Mouse (Mus musculus) left cerebral cortex, adult 2 months (tissue): ENCODE measurements around the gene Lfng. TPM values are rescaled to one million over a fixed set of nuclear protein-coding genes. Genes with fewer than 3 reads are reported as not detected.

Experiments used
- DNase-seq, 2 experiments: peaks; one replicate each; pipeline ENCODE4 v3.0.0; 2021 to 2022; ENCODE audit warnings: low spot score in 2 of 2, mixed read lengths in 1 of 2; ENCODE audit errors: extremely low spot score in 1 of 2
- H3K27ac ChIP-seq: fragments of 200-600 bp; 2 replicates; pipeline ENCODE4 v1.8.1; 2022
- H3K4me3 ChIP-seq: fragments of 200-600 bp; 2 replicates; pipeline ENCODE4 v1.8.1; 2022
- CTCF ChIP-seq: fragments of 200-600 bp; IDR thresholded peaks from 2 replicates; pipeline ENCODE4 v1.8.1; 2022; ENCODE audit warnings: antibody characterized with exemption, mild to moderate bottlenecking, moderate library complexity
- intact Hi-C: fragments of 180-260 bp; cut with DNase I; formaldehyde crosslinking; loops from one replicate; pipeline ENCODE4 v1.15.1; 2025
- total RNA-seq, 2 experiments: library from RNA; stranded (reverse); gene quantifications; 2 replicates each; pipeline ENCODE4 v1.2.3; 2021

The Lfng gene
- total RNA-seq, 2 experiments from 2014 or later: 25.9 to 26.2 TPM

- Histone ChIP-seq H3K4me3 (no peak overlapping the region), H3K27ac (no peak overlapping the region)
- no peak for TF ChIP-seq CTCF
- intact Hi-C loops: no loop called here
- no peak for DNase-seq
Observed at GRCm38 (mm10) chr5:140571201-140571600, 35.9 kb upstream of the Lfng start.

GRCm38 (mm10) chr5:140571673-140572072, 35.4 kb upstream of the Lfng start:
- H3K4me3 ChIP-seq: no peak overlapping the region
- intact Hi-C loops: no loop called here
- no peak for DNase-seq
- no peak overlapping the region for H3K27ac ChIP-seq
- no peak for TF ChIP-seq CTCF

DNA sequence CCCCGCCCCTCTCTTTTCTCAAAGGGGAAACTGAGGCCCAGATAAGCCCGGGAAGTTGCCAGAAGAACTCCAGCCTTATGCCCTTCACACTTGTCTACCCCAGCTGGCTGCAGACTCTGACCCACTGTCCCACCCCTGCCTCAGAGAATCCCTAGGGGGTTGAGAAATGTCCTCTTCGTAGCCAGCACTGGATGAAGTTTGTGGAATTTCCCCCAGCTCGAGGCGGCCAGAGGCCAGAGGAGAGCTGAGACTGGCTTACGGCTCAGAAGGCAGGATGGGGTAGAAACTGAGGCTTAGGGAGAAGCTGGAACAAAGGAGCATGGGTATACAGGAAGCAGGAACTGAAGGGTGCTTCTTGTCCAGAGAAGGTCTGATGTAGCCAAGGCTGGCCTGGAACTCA, 34.5 kb upstream of the Lfng start:
- no peak for TF ChIP-seq CTCF
- H3K4me3 ChIP-seq: no peak overlapping the region
- DNase-seq: no peak
- no peak overlapping the region for H3K27ac ChIP-seq
- intact Hi-C loops: no loop called here

DNA sequence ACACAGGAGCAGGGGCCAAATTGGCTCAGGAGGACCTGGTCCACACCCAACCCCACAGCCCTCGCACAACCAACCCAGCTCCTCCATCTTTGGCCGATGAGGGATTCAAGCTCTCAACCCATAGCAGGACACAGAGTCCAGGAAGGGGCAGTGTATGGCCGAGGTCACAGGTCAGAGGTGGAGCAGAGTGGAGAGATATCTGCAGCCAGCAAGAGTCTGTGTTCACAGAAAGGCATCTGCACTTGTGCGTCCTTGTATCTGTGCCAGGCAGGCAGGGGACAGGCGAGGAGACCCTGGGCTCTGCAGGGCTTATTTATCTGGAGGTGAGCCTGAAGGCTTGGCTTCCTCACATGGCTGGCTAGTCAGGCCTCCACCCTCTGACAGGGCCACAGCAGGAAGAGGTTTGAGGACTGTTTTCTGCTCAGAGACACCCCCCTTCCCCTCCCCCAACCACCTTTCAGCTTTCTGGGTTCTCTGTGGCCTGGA, 31.7 kb upstream of the Lfng start:
- no peak for DNase-seq
- TF ChIP-seq CTCF: no peak
- no peak overlapping the region for H3K27ac ChIP-seq
- H3K4me3 ChIP-seq: no peak overlapping the region
- intact Hi-C loops: no loop called here

DNA sequence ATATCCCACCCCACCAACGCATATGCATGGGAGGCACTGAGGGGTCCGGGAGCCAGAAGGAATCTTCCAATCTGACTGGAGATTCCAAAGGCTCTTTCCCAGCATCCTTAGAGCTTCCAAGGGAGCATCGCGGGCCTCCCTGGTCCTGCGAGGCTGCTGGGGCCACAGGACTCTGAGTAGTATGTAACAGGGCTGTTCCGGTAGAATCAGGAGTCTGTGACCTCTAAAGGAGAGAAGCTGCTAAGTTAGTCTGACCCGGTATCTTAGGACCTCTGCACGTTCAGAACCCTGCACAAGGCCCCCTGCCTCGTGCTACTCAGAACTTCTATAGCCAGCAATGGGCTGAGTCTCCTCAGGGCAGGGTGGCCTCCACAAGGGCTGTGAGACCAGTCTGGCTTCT, 27.9 kb upstream of the Lfng start:
- intact Hi-C loops: no loop called here
- no peak for TF ChIP-seq CTCF
- no peak for DNase-seq
- Histone ChIP-seq H3K4me3 (no peak overlapping the region), H3K27ac (no peak overlapping the region)

GRCm38 (mm10) chr5:140579771-140580170, 27.3 kb upstream of the Lfng start:
- Histone ChIP-seq H3K27ac (no peak overlapping the region), H3K4me3 (no peak overlapping the region)
- no peak for DNase-seq
- TF ChIP-seq CTCF: no peak
- intact Hi-C loops: no loop called here

GRCm38 (mm10) chr5:140581569-140581968, 25.6 kb upstream of the Lfng start:
- DNase-seq: no peak
- Histone ChIP-seq H3K4me3 (no peak overlapping the region), H3K27ac (no peak overlapping the region)
- no peak for TF ChIP-seq CTCF
- intact Hi-C loops: no loop called here

DNA sequence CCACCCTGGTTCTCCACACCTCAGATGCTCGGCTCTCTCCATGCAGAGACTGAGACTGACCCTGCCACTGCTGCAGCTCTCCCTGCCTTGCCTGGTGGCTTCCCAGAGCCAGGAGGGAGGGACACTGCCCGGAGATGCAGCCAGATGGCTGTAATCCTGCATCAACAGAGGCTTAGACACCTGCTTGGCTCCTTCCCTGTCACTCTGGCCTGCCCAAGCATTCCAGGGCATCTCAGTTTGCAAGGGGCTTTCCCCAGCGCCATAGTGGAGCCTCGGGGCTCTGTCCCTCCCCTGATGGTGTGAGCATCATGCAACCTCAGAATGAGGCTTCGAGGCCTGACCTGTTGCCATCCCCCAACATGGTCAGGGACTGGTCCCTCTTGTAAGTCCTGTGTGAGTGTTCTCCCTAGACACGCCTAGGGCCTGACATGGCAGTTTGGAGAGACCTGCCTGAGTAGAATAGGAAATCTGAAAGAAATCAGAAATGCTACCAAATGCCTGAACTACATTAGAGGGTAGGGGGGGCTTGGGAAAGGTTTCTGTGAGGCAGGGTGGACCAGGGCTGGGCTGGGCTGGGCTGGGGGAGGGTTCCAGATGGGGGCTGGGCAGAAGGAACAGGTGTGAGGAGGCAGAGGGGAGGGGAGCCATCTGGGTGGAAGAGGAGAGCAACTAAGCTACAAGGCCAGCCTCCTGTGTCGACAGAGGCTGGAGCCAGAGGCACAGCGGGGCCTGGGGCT, 24.0 kb upstream of the Lfng start:
- DNase-seq: no peak
- Histone ChIP-seq H3K4me3 (no peak overlapping the region), H3K27ac (no peak overlapping the region)
- no peak for TF ChIP-seq CTCF
- intact Hi-C loops: no loop called here

DNA sequence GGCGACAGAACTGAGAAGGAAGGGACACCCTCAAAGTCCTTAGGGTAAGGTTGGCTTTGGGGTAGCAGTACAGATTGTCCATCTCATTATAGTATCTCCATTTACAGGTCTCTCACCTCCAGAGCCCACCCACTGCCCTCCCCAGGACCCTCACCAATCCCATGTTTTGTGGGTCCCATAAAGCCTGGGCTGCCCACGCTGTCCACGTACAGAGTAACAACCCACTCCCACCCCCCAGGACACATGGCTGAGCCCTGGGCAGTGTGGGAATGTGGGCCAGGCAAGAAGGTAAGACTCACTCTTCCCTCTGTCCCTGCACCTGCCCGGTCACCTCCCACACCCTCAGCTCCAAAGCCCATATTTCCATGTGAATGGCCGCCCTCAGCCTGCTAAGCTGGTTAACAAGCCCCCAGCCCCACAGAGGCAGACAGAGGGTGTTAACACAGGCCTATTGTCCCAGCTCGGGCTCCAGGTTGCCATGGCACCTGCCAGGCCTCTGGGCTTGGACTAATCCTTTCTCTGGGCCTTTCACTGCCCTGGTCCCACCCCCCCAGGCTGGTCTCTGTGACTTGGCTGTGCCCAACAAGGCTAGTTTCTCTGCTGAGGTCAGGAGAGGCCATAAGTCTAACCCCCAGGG, 23.3 kb upstream of the Lfng start:
- no peak overlapping the region for H3K4me3 ChIP-seq
- no peak overlapping the region for H3K27ac ChIP-seq
- intact Hi-C loops: no loop called here
- TF ChIP-seq CTCF: no peak
- DNase-seq: no peak

DNA sequence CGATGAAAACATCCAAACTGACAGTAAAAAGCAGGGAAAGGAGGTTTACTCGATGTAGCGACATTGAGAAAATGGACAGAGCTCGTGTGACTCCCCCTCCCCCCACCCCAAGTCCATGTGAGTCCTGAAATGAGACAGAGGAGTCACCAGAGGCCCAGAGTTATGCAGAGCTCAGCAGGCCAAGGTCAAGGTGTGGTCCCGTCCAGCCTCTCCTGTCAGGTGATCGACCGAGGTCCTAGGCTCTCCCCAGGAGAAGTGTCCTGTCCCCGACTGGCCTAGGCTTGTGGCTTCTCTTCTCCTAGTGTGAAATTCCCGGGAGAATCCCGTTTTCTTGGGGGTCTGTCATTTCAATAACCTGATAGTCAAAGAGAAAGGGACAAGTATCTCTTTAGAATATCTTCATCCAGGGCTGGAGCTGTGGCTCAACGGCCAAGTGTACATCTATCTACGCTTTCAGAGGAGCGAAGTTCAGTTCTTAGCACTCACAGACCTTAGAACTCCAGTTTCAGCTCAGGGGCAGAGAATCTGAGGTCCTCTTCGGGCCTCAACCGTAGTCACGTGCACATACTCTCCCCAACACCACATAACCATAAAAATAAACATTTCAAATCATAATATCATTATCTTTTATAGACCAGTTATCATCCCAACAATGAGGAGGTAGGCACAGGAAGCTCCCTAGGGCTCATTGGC, 17.9 kb upstream of the Lfng start:
- DNase-seq: no peak
- intact Hi-C loops: no loop called here
- H3K27ac ChIP-seq: no peak overlapping the region
- no peak overlapping the region for H3K4me3 ChIP-seq
- TF ChIP-seq CTCF: no peak

GRCm38 (mm10) chr5:140594846-140595245, 12.3 kb upstream of the Lfng start:
- DNase-seq: no peak
- intact Hi-C loops: no loop called here
- TF ChIP-seq CTCF: no peak
- no peak overlapping the region for H3K4me3 ChIP-seq
- H3K27ac ChIP-seq: no peak overlapping the region

DNA sequence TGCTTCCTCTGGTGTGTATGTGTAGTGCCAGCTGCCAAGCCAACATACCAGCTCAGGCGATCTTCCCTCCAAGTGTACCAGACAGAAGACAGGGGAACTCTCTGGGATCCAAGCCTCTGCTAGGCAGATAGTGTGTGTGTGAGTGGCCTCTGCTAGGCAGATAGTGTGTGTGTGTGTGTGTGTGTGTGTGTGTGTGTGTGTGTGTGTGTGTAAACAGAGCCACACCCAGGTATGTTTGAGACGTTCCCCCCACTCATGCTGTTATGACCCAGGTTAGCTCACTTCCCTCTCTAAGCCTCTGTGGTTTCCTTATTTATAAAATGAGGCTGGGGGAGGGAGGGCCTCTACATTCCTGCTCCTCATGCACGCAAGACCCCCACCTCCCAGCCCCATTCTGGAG, 10.7 kb upstream of the Lfng start:
- no peak overlapping the region for H3K27ac ChIP-seq
- no peak for DNase-seq
- intact Hi-C loops: no loop called here
- TF ChIP-seq CTCF: no peak
- no peak overlapping the region for H3K4me3 ChIP-seq
